Mouse (Mus musculus) heart, embryonic 14.5 days (tissue): Measurements from ENCODE around the gene Dock2. TPM values are rescaled to one million over a fixed set of nuclear protein-coding genes. Genes with fewer than 3 reads are reported as not detected.

Source experiments
- ATAC-seq: fragments of 200-750 bp; cut with Nextera tagmentation; 2 replicates; pipeline ENCODE4 v1.8.0; 2017; ENCODE audit warnings: low read depth, moderate TSS enrichment; ENCODE audit not compliant: insufficient number of reproducible peaks, insufficient read depth, low FRiP score
- H3K27ac ChIP-seq, 2 experiments: fragments of 200-500 bp in 1 of 2; fragments of 300-500 bp in 1 of 2; sonication (generic) in 1 of 2; replicated peaks in 1 of 2; 2 replicates each; pipeline ENCODE4 v1.5.1; 2012 to 2014; ENCODE audit warnings: low read depth in 2 of 2, low read length in 2 of 2, control low read depth in 1 of 2, mild to moderate bottlenecking in 1 of 2, mixed read lengths in 1 of 2; ENCODE audit not compliant: control insufficient read depth in 1 of 2, insufficient read depth in 1 of 2
- H3K27me3 ChIP-seq: fragments of 300-500 bp; sonication (generic); 2 replicates; pipeline ENCODE4 v1.6.1; 2014; ENCODE audit warnings: mild to moderate bottlenecking, low read length, control low read depth; ENCODE audit not compliant: control insufficient read depth, insufficient read depth
- H3K36me3 ChIP-seq: fragments of 300-500 bp; sonication (generic); 2 replicates; pipeline ENCODE4 v1.6.1; 2014; ENCODE audit warnings: mild to moderate bottlenecking, control low read depth, low read length, mixed read lengths; ENCODE audit not compliant: control insufficient read depth, insufficient read depth
- H3K4me1 ChIP-seq, 2 experiments: fragments of 200-500 bp in 1 of 2; fragments of 300-500 bp in 1 of 2; sonication (generic) in 1 of 2; 2 replicates each; pipeline ENCODE4 v1.6.1; 2012 to 2014; ENCODE audit warnings: low read length in 2 of 2, control low read depth in 1 of 2, mixed read lengths in 1 of 2; ENCODE audit not compliant: control insufficient read depth in 2 of 2, insufficient read depth in 2 of 2
- H3K4me2 ChIP-seq: fragments of 300-500 bp; sonication (generic); 2 replicates; pipeline ENCODE4 v1.6.1; 2014; ENCODE audit warnings: mild to moderate bottlenecking, low read length
- H3K4me3 ChIP-seq, 2 experiments: fragments of 200-500 bp in 1 of 2; fragments of 300-500 bp in 1 of 2; sonication (generic) in 1 of 2; 2 replicates each; pipeline ENCODE4 v1.5.1; 2012 to 2014; ENCODE audit warnings: low read length in 2 of 2, mild to moderate bottlenecking in 2 of 2, control low read depth in 1 of 2, low read depth in 1 of 2, moderate library complexity in 1 of 2; ENCODE audit not compliant: control insufficient read depth in 1 of 2, insufficient read depth in 1 of 2
- H3K9ac ChIP-seq: fragments of 300-500 bp; sonication (generic); 2 replicates; pipeline ENCODE4 v1.6.1; 2014; ENCODE audit warnings: mild to moderate bottlenecking, low read length
- H3K9me3 ChIP-seq: fragments of 300-500 bp; sonication (generic); 2 replicates; pipeline ENCODE4 v1.6.1; 2016; ENCODE audit warnings: low read length, control low read depth; ENCODE audit not compliant: control insufficient read depth
- WGBS: fragments of 180-500 bp; shearing (Covaris S2); extraction: QIAGEN DNeasy Blood & Tissue Kit; methylation state at CpG from one replicate; pipeline ENCODE4 v1.1.7; 2014; 5-methylcytosine and 5-hydroxymethylcytosine counted together
- polyA plus RNA-seq: library from polyadenylated mRNA; unstranded; fragments of >200 nt; fragmentation: Nextera tagmentation; extraction: Ambion mirVana; gene quantifications from 2 replicates; pipeline ENCODE4 v1.2.1, GENCODE M21; 2014

Gene Dock2
- polyA plus RNA-seq, 1 experiment from 2014 or later = 1.6 TPM

DNA sequence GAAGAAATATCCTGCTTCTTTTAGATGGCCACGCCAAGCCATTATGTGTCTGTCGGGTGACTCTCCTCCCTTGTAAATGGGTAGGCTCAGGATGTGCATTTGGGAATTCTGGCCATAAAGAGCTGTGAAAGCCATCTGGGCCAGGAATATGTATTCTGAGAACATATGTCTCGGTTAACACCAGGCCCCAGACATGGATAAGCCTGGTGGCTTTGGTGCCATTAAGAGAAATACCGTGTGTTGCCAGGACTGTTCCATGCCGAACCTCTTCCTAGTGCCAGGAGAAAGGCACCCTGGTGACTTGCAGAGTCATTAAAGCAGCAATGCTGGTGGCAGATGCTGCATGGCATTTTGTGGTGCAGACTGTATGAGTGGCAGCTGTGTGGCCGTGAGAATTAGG, 406.0 kb downstream of the Dock2 start:
- Histone ChIP-seq H3K4me2 (no peak overlapping the region), H3K27ac (no peak overlapping the region), H3K9me3 (no peaks in the 10 kb centered on the region), H3K36me3 (no peaks in the 10 kb centered on the region), H3K4me3 (no peak overlapping the region), H3K4me1 (no peaks in the 10 kb centered on the region), H3K27me3 (no peaks in the 10 kb centered on the region), H3K9ac (no peak overlapping the region)
- ATAC-seq = no peak
- 81% methylated on average over 6 of the region's 6 CpGs for WGBS

- H3K36me3 ChIP-seq = no peaks in the 10 kb centered on the region
- no peak overlapping the region for H3K9ac ChIP-seq
- no peak overlapping the region for H3K4me2 ChIP-seq
- no peaks in the 10 kb centered on the region for H3K9me3 ChIP-seq
- H3K27ac ChIP-seq = no peak overlapping the region
- H3K4me1 ChIP-seq = no peaks in the 10 kb centered on the region; a peak in 1 of 4 replicates
- H3K27me3 ChIP-seq = no peaks in the 10 kb centered on the region
- ATAC-seq = no peak
- WGBS = 55% methylated on average over 1 of the region's 1 CpGs
- no peak overlapping the region for H3K4me3 ChIP-seq
These were observed 408.1 kb downstream of the Dock2 start for GRCm38 (mm10) chr11:34375557-34375956.

GRCm38 (mm10) chr11:34372224-34372623, 411.5 kb downstream of the Dock2 start:
- H3K27me3 ChIP-seq = no peaks in the 10 kb centered on the region
- no peak for ATAC-seq
- H3K4me1 ChIP-seq = no peaks in the 10 kb centered on the region; a peak in 1 of 4 replicates
- H3K9me3 ChIP-seq = no peaks in the 10 kb centered on the region
- no peak overlapping the region for H3K4me3 ChIP-seq
- no peak overlapping the region for H3K4me2 ChIP-seq
- 67% methylated on average over 4 of the region's 4 CpGs for WGBS
- no peak overlapping the region for H3K9ac ChIP-seq
- H3K27ac ChIP-seq = no peak overlapping the region
- H3K36me3 ChIP-seq = no peaks in the 10 kb centered on the region

- H3K4me1 ChIP-seq = no peaks in the 10 kb centered on the region
- no peak overlapping the region for H3K9ac ChIP-seq
- H3K27me3 ChIP-seq = no peaks in the 10 kb centered on the region
- H3K4me3 ChIP-seq = no peak overlapping the region
- no peak for ATAC-seq
- H3K27ac ChIP-seq = no peak overlapping the region
- H3K4me2 ChIP-seq = no peak overlapping the region
- WGBS = 46% methylated on average over 2 of the region's 2 CpGs
- H3K9me3 ChIP-seq = no peaks in the 10 kb centered on the region
- no peaks in the 10 kb centered on the region for H3K36me3 ChIP-seq
These were observed 427.6 kb downstream of the Dock2 start for GRCm38 (mm10) chr11:34356109-34356508.

DNA sequence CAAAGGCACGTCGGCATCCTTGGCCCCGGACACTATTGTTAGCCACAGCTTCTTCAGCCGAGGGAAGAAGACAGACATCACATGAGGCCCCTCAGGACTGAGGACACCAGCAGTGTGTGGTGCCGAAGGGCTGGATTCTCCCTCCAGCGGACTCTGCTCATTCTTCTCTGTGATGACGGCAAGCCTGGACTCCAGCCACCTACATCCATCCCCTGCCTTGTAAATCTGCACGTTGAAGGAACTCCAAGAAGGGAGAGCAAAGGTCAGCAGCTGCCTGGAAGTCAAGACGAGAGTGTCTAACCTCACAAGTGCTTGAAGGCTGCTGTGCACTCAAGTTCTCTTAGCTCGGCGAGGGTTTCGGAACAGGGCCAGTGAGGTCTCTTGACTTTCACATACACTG, 428.3 kb downstream of the Dock2 start:
- H3K4me1 ChIP-seq = no peaks in the 10 kb centered on the region
- no peak overlapping the region for H3K27ac ChIP-seq
- no peaks in the 10 kb centered on the region for H3K9me3 ChIP-seq
- no peaks in the 10 kb centered on the region for H3K27me3 ChIP-seq
- 58% methylated on average over 12 of the region's 12 CpGs for WGBS
- H3K36me3 ChIP-seq = no peaks in the 10 kb centered on the region
- ATAC-seq = no peak
- H3K9ac ChIP-seq = no peak overlapping the region
- no peak overlapping the region for H3K4me3 ChIP-seq
- no peak overlapping the region for H3K4me2 ChIP-seq

GRCm38 (mm10) chr11:34349453-34350056, 434.1 kb downstream of the Dock2 start:
- H3K4me3 ChIP-seq = no peak overlapping the region
- H3K27me3 ChIP-seq = no peaks in the 10 kb centered on the region
- H3K4me1 ChIP-seq = peaks cover 6 to 8% of the 10 kb centered on the region in 2 experiments; a peak in 3 of 4 replicates
- no peaks in the 10 kb centered on the region for H3K36me3 ChIP-seq
- H3K9ac ChIP-seq = no peak overlapping the region
- no peak for ATAC-seq
- H3K4me2 ChIP-seq = no peak overlapping the region
- no peaks in the 10 kb centered on the region for H3K9me3 ChIP-seq
- 87% methylated on average over 10 of the region's 10 CpGs for WGBS
- no peak overlapping the region for H3K27ac ChIP-seq

- Histone ChIP-seq H3K4me2 (no peak overlapping the region), H3K9ac (no peak overlapping the region), H3K9me3 (no peaks in the 10 kb centered on the region), H3K36me3 (no peaks in the 10 kb centered on the region), H3K27me3 (no peaks in the 10 kb centered on the region), H3K27ac (peak overlapping the region; percentile 38 to 41; a peak in 2 of 4 replicates), H3K4me3 (no peak overlapping the region), H3K4me1 (peaks cover 9 to 16% of the 10 kb centered on the region in 2 experiments)
- ATAC-seq = peak; percentile 55; the same call in 1 of the 2 replicates
- WGBS = 29% methylated on average over 4 of the region's 4 CpGs
These were observed 435.3 kb downstream of the Dock2 start for GRCm38 (mm10) chr11:34348287-34348918.
